Mouse (Mus musculus): ENCODE results near the gene Dmxl2. TPM values are rescaled to one million over a fixed set of nuclear protein-coding genes. Genes with fewer than 3 reads are reported as not detected.

The Dmxl2 gene
- total RNA-seq (2023), result 151 and 210 TPM in 2 replicates

DNA sequence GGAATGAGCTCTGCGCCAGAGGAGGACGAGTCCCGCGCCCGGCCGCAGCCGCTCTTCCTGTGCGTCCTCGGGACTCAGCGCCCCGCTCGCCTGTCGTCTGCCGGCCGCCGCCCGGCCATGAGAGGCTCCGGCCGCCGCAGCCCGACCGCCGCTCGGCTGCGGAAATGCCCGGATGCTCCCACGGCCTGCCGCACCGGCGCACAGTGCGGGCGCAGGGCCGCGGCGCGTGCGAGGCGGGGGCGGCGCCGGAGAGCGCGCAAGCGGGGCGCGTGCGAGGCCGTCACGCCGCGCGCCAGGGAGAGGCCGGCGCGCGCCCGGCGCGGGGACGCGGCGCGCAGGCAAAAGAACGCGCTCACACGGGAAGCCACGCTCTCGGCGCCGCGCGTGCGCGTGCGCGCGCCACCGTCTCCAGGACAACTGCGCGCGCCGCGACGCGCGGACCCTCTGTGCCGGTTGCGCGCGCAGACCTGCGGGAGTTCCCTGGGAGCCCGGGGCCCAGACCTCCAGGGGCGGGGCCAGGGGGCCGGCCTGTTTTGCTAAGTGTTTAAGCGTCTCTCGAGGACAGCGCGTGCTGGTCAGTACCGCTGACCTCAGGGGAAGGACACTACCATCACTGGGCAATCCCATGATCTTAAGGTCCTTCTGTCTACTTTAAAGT lies at the start of gene Dmxl2:
TSS of gene Dmxl2 (minus strand) at position 174 of the 658 bp plus-strand sequence.

DNA sequence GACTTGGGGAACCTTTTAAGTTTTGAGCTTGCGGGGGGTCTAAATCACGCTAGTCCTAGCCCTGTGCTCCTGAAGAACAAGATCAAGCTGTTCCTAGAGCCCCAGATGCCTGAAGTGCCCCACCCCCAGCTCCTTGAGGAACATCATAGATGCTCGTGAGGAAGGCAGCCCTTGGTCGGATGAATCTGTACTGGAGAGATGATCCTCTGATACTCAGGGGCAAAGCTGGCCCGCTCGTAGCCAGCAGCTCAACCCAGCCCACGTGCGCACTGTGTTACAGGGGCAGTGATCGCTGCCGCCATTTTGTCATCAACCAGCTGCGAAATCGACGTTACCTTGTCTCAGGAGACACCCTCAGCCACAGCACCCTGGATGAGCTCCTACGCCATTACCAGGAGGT lies 37.3 kb upstream of the Dmxl2 start, which contains the start of gene Sh2d7:
TSS of gene Sh2d7 (plus strand) at position 301 of the 400 bp plus-strand sequence.

Other genes starting within 250 kb of the Dmxl2 start
- not detected in 2 replicates for gene Cyp19a1, start 233.5 kb downstream of the Dmxl2 start, total RNA-seq (2023)
- not detected in 2 replicates for gene Gldn, start 215.1 kb downstream of the Dmxl2 start, total RNA-seq (2023)
- gene Sh2d7, start 37.4 kb upstream of the Dmxl2 start, total RNA-seq (2023), result not detected in 2 replicates
- 16.3 and 20.2 TPM in 2 replicates for gene Cib2, start 58.6 kb upstream of the Dmxl2 start, total RNA-seq (2023)
- gene Idh3a, start 84.7 kb upstream of the Dmxl2 start, total RNA-seq (2023), result 13.9 and 14.6 TPM in 2 replicates
- not detected in 2 replicates for gene Acsbg1, start 160.2 kb upstream of the Dmxl2 start, total RNA-seq (2023)
- gene Dnaja4, start 197.2 kb upstream of the Dmxl2 start, total RNA-seq (2023), result 0.34 and 0.44 TPM in 2 replicates
- 29.4 and 33.7 TPM in 2 replicates for gene Wdr61, start 232.9 kb upstream of the Dmxl2 start, total RNA-seq (2023)